Mouse (Mus musculus): ENCODE data around the gene Btbd9.

GRCm38 (mm10) chr17:30181554-30181953 is 394.7 kb downstream of the Btbd9 start:
- peak; percentile 82 for TF ChIP-seq MYC (IDR thresholded peaks at IDR 0.05; ENCODE audit: low read depth, low read length)
- TF ChIP-seq CTCF (IDR thresholded peaks at IDR 0.05 in 2 of 3, conservative IDR thresholded peaks at IDR 0.05 in 1 of 3; ENCODE audit: control insufficient read depth in 1 of 3, insufficient read depth in 1 of 3, low read depth in 2 of 3, low read length in 3 of 3, poor library complexity in 1 of 3, severe bottlenecking in 1 of 3), result no peak

Data from MEL (cell line).